Mouse (Mus musculus): Measurements from ENCODE around the gene Fbxl8. TPM values are rescaled to one million over a fixed set of nuclear protein-coding genes. Genes with fewer than 3 reads are reported as not detected.

Gene Fbxl8
- polyA plus RNA-seq, 1 experiment from 2014 or later, result 3.2 TPM

DNA sequence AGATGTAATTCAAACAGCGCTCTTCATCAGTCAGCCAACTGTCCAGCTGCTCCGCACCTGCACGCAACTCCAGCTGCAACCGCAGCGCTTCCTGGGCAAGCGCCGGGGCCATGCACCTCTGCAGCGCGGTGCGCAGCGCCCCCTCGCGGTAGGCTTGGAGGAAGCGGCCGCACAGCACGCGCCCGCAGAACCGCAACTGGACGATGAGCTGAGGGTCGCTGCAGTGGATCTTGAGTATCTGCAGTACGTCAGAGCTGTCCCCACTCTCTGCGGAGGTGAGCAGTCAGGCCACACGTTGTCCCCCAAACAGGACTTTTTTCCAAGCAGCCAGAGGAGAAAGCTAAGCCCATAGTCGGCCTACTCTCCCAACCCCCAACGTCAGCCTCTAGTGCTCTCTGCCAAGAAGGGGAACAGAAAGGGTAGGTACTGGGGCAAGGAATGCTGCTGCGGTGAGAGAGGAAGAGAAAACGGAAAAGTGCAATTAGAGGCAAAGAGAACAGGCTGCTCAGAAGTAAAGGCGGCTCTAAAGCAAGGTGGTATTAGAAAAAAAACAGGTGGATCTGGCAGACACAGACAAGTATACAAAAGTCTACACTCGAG is 4.6 kb upstream of the Fbxl8 start:
- Histone ChIP-seq H3K9me3 (no peaks in the 10 kb centered on the region), H3K9ac (peak overlapping the region; percentile 55), H3K27me3 (replicated peaks) (peaks cover 79% of the 10 kb centered on the region), H3K36me3 (no peaks in the 10 kb centered on the region), H3K4me3 (peak overlapping the region; percentile 55), H3K4me2 (peak overlapping the region; percentile 86), H3K4me1 (peaks cover 37% of the 10 kb centered on the region), H3K27ac (replicated peaks) (no peak overlapping the region)
- WGBS, result 3% methylated on average over 30 of the region's 30 CpGs
- ATAC-seq (ENCODE audit: extremely low read depth, insufficient number of reproducible peaks, low FRiP score, low TSS enrichment), result no peak

DNA sequence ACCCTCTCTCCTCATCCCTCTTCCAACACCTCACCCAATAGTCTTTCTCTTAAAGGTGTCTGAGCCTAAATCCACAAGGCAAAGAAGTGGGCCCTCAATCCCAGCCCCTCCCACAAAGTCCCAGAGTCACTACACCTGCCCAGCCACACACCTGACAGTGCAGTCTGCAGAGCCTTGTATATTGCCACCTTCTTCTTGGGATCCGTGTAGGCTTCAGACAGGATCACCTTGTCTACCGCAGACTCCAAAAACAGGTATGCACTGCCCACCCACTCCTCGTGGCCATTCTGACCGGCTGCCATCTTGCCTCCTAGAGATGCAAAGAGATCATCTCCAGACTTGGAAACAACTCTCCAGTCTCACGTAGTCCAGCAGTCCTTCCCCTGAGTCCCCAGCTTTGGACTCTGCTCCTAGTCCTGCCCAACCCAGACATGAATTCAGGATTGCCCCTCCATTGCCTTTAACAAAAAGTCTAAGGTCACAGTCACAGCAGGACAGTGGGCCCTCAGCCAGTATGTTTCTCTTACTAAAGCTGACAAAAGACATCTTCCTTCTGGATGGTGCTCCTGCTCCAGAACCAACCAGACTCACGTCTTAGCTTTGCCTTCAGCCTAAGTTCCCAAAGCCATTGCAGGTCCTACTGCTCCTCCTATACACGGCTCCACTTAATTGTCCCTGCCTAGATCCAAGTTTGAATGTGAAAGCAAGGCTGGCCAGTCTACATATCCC is 3.9 kb upstream of the Fbxl8 start:
- no peak for ATAC-seq (ENCODE audit: extremely low read depth, insufficient number of reproducible peaks, low FRiP score, low TSS enrichment)

DNA sequence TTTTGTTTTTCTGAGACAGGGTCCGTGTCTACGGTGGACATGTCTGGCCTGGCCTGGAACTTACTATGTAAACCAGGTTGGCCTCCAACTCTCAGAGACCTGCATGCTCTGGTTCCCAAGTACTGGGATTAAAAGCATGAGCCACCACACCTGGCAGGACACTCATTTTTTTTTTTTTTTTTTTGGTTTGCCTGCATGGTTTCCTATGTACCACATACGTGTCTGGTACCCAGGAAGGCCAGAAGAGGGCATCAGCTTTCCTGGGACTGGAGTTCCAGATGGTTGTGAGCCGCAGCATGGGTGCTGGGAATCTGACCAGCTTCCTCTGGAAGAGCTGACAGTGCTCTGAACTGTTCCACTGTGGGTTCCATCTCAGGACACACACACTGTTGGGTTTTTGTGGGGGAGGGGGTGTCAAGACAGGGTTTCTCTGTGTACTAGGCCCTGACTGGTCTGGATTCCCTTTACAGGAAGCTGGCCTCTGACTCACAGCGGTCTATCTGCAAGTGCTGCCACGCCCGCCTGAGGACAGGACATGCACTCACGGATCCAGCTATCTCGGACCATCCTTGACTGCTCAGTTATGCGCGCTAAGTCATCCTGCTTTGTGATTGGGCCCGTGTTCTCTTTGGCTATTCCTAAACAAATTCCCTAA is 3.0 kb upstream of the Fbxl8 start:
- no peaks in the 10 kb centered on the region for H3K36me3 ChIP-seq
- peaks cover 82% of the 10 kb centered on the region for H3K27me3 ChIP-seq (replicated peaks)
- ATAC-seq (ENCODE audit: extremely low read depth, insufficient number of reproducible peaks, low FRiP score, low TSS enrichment), result no peak
- no peak overlapping the region for H3K9ac ChIP-seq
- no peak overlapping the region for H3K27ac ChIP-seq (replicated peaks)
- H3K4me3 ChIP-seq, result no peak overlapping the region
- H3K4me1 ChIP-seq, result peaks cover 33% of the 10 kb centered on the region
- WGBS, result 78% methylated on average over 12 of the region's 12 CpGs
- 0 out of 2 replicates have a peak, but pooled peaks cover 5% of the 10 kb centered on the region for H3K9me3 ChIP-seq
- no peak overlapping the region for H3K4me2 ChIP-seq

More for the DNA sequence above, 3.9 kb upstream of the Fbxl8 start:
- no peaks in the 10 kb centered on the region for H3K9me3 ChIP-seq
- peaks cover 35% of the 10 kb centered on the region for H3K4me1 ChIP-seq
- 64% methylated on average over 7 of the region's 7 CpGs for WGBS
- H3K4me2 ChIP-seq, result 0 out of 2 replicates have a peak overlapping the region, but pooled peaks have one; percentile 86
- peaks cover 83% of the 10 kb centered on the region for H3K27me3 ChIP-seq (replicated peaks)
- H3K9ac ChIP-seq, result no peak overlapping the region; the same call in 1 of the 2 replicates
- H3K27ac ChIP-seq (replicated peaks), result no peak overlapping the region
- H3K36me3 ChIP-seq, result no peaks in the 10 kb centered on the region
- no peak overlapping the region for H3K4me3 ChIP-seq

DNA sequence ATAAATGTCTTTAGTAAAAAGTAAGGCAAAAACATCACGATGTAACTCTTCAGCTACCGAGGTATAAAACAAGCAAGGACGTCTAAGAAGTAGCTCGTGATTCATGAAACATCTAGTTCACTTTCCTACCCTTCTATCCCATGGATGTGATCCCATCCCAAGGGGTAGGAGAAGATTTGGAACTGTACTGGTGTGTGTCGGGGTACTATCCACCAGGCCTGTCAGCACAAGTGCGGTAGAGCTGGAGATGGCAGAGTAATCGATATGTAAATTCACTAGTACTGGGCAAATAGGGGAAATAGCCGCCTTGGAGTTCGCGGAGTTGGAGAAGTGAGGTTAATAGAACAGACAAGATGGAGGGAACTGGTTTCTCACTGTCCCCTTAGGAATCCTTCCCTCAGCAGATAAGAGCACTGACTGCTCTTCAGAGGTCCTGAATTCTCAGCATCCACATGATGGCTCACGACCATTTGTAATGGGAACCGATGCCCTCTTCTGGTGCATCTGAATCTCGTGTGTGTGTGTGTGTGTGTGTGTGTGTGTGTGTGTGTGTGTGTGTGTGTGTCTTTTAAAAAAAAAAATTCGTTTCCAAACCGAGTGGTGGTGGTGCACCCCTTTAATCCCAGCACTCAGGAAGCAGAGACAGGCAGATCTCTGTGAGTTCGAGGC is 1.1 kb upstream of the Fbxl8 start:
- 40% methylated on average over 16 of the region's 16 CpGs for WGBS
- no peak for ATAC-seq (ENCODE audit: extremely low read depth, insufficient number of reproducible peaks, low FRiP score, low TSS enrichment)
- Histone ChIP-seq H3K27ac (replicated peaks) (no peak overlapping the region), H3K4me1 (peaks cover 39% of the 10 kb centered on the region), H3K9ac (peak overlapping the region; percentile 88; the same call in 1 of the 2 replicates), H3K9me3 (0 out of 2 replicates have a peak, but pooled peaks cover 6% of the 10 kb centered on the region), H3K4me3 (peak overlapping the region; percentile 84), H3K27me3 (replicated peaks) (peaks cover 85% of the 10 kb centered on the region), H3K4me2 (peak overlapping the region; percentile 96), H3K36me3 (no peaks in the 10 kb centered on the region)

DNA sequence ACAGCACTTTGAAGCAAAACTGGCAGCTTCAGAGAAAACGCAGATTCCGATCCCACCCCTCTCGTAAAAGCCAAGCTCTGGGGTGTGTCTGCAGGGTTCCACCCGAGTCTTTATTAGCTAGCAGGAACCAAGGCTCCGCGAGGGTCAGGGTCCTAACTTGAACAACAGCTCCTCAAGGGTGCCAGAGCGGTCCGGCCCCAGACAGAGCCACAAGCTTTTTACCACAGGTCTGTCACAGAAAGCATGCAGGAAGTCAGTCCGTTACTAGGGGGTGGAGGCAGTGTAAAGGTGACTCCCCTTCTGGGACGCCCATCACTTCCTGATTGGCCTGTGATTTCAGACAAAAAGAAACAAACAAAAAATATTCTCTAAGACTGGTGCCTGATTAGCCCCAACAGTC is 680 bp downstream of the Fbxl8 start:
- Histone ChIP-seq H3K9me3 (0 out of 2 replicates have a peak, but pooled peaks cover 6% of the 10 kb centered on the region), H3K4me1 (peaks cover 38% of the 10 kb centered on the region), H3K4me3 (peak overlapping the region; percentile 84), H3K27me3 (replicated peaks) (peaks cover 85% of the 10 kb centered on the region), H3K4me2 (peak overlapping the region; percentile 96), H3K27ac (replicated peaks) (no peak overlapping the region), H3K36me3 (no peaks in the 10 kb centered on the region), H3K9ac (peak overlapping the region; percentile 88)
- 15% methylated on average over 10 of the region's 10 CpGs for WGBS
- no peak for ATAC-seq (ENCODE audit: extremely low read depth, insufficient number of reproducible peaks, low FRiP score, low TSS enrichment)

DNA sequence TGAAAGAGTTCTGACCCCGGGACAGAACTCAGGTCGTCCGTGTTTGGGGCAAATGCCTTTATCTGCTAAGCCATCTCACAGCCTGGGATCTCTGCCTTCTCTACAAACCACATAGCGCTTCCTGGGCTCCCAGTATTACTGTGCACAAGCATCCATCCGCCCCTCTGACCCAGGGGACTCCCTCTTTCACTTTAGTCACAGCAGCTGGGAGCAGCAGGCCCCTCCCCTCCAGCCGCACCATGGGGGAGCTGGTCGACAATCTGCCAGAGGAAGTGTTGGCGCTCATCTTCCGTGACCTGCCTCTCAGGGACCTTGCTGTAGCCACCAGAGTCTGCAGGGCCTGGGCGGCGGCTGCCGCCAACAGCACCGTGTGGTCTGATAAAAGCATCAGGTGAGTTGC is 2.3 kb downstream of the Fbxl8 start:
- Histone ChIP-seq H3K4me1 (peaks cover 45% of the 10 kb centered on the region), H3K9me3 (0 out of 2 replicates have a peak, but pooled peaks cover 6% of the 10 kb centered on the region), H3K9ac (no peak overlapping the region), H3K27me3 (replicated peaks) (peaks cover 85% of the 10 kb centered on the region), H3K4me2 (no peak overlapping the region), H3K27ac (replicated peaks) (no peak overlapping the region), H3K36me3 (no peaks in the 10 kb centered on the region), H3K4me3 (no peak overlapping the region)
- ATAC-seq (ENCODE audit: extremely low read depth, insufficient number of reproducible peaks, low FRiP score, low TSS enrichment), result no peak
- WGBS, result 39% methylated on average over 13 of the region's 13 CpGs

DNA sequence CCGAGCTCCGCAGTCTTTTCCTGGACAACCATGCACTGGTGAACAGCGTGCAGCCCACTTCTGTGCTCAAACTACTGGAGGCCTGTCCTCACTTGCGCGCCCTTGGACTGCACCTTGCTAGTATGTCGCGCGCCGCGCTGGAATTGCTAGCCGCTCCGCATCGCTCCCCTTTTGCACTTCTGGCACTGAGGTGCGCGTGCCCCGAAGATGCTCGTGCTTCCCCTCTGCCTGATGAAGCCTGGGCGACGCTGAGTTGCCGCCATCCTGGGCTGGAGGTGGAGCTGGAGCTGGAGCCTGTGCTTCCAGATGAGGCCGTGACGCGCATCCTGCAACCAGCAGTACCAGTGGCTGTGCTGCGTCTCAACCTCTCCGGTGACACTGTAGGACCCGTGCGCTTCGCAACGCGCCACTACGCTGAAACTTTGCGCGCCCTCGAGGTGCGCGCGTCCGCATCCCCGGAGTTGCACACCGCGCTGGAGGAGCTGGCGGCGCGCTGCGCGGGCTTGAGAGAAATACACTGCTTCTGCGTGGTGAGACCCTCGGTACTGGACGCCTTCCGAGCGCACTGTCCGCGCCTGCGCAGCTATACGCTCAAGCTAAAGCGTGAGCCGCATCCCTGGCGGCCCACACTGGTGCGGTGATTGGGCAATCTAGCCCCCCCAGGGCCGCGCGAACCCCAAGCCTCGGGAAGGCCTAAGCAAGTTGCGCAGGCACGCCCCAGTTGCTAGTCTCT is 4.1 kb downstream of the Fbxl8 start:
- Histone ChIP-seq H3K4me2 (peak overlapping the region; percentile 96), H3K27ac (replicated peaks) (no peak overlapping the region), H3K27me3 (replicated peaks) (peaks cover 90% of the 10 kb centered on the region), H3K36me3 (no peaks in the 10 kb centered on the region), H3K9ac (peak overlapping the region; percentile 74), H3K4me1 (peaks cover 45% of the 10 kb centered on the region), H3K9me3 (0 out of 2 replicates have a peak, but pooled peaks cover 6% of the 10 kb centered on the region), H3K4me3 (peak overlapping the region; percentile 60)
- ATAC-seq (ENCODE audit: extremely low read depth, insufficient number of reproducible peaks, low FRiP score, low TSS enrichment), result 0 out of 2 replicates have a peak, but pooled peaks have one; percentile 22
- WGBS, result under 1% methylated on average over 65 of the region's 65 CpGs

DNA sequence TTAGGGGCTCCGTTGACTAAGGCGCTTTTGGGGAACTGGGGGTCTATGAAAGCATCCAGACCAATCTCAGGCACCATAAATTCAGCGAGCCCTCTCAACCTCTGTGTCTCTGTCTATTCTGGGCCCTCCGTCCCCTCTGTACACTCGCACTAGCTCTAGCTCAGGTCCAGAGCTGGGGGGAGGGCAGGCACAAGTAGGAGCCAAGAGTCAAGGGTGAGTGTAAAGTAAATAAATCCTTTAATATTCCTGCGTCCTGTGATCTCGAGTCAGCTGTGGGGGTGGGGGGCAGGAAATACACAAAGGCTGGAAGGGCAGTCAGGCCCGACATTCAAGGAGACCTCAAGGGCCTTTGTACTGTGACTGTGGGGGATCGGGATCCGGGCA is 4.6 kb downstream of the Fbxl8 start:
- H3K4me1 ChIP-seq, result peaks cover 41% of the 10 kb centered on the region
- no peak for ATAC-seq (ENCODE audit: extremely low read depth, insufficient number of reproducible peaks, low FRiP score, low TSS enrichment)
- H3K4me2 ChIP-seq, result peak overlapping the region; percentile 96
- H3K9me3 ChIP-seq, result 0 out of 2 replicates have a peak, but pooled peaks cover 6% of the 10 kb centered on the region
- peak overlapping the region; percentile 74 for H3K9ac ChIP-seq
- WGBS, result 4% methylated on average over 10 of the region's 10 CpGs
- H3K36me3 ChIP-seq, result no peaks in the 10 kb centered on the region
- peak overlapping the region; percentile 60 for H3K4me3 ChIP-seq
- H3K27ac ChIP-seq (replicated peaks), result no peak overlapping the region
- H3K27me3 ChIP-seq (replicated peaks), result peaks cover 90% of the 10 kb centered on the region

DNA sequence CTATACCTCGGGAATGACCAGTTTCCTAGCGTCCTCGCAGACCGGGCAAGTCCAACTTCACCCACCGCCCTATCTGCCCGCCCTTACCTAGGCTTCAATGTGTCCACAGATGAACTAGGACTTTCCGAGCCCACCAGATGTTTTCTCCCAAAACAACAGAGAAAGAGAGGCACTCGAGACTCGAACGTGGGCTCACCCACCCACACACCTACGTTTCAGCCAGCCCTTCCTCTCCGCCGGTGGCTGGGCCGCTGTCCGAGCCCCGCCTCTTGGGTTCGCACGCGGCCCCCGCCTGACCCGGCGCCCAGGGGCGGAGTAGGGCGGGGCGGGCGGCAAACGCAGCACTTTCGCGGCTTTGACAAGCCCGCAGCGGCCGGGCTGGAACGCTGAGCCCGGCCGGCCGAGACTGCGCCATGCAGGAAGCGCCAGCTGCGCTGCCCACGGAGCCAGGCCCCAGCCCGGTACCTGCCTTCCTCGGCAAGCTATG is 5.1 kb downstream of the Fbxl8 start, which contains the start of gene Hsf4:
Hsf4 (plus strand) TSS at position 341 of the 487 bp plus-strand sequence.
- H3K27ac ChIP-seq (replicated peaks), result no peak within 1 kb of the TSS
- peak within 1 kb of the TSS; percentile 74 for H3K9ac ChIP-seq
- peaks cover 93% of the 10 kb centered on the region for H3K27me3 ChIP-seq (replicated peaks)
- H3K4me2 ChIP-seq, result peak within 1 kb of the TSS; percentile 96
- H3K9me3 ChIP-seq, result 0 out of 2 replicates have a peak, but pooled peaks cover 6% of the 10 kb centered on the region
- H3K4me1 ChIP-seq, result peaks cover 40% of the 10 kb centered on the region
- H3K4me3 ChIP-seq, result peak within 1 kb of the TSS; percentile 60
- ATAC-seq (ENCODE audit: extremely low read depth, insufficient number of reproducible peaks, low FRiP score, low TSS enrichment), result no peak
- WGBS, result under 1% methylated on average over 42 of the region's 42 CpGs
- no peaks in the 10 kb centered on the region for H3K36me3 ChIP-seq

Measured in heart, embryonic 13.5 days (tissue).